Mouse (Mus musculus): ENCODE data around the gene Ptpn11.

Gene Ptpn11

GRCm38 (mm10) chr5:121184375-121184774, 6.8 kb downstream of the Ptpn11 start:
- DNase-seq (ENCODE audit: low spot score in 2 of 2), result no peak

- no peak for DNase-seq (ENCODE audit: low spot score in 2 of 2)
Measured at GRCm38 (mm10) chr5:121183269-121183668, 7.9 kb downstream of the Ptpn11 start.

- no peak for DNase-seq (ENCODE audit: low spot score in 2 of 2)
Measured at GRCm38 (mm10) chr5:121179077-121179857, 11.9 kb downstream of the Ptpn11 start.

GRCm38 (mm10) chr5:121172835-121173234, 18.4 kb downstream of the Ptpn11 start:
- DNase-seq (ENCODE audit: low spot score in 2 of 2), result no peak

- no peak for DNase-seq (ENCODE audit: low spot score in 2 of 2)
Measured at GRCm38 (mm10) chr5:121169588-121169987, 21.6 kb downstream of the Ptpn11 start.

GRCm38 (mm10) chr5:121166884-121167283, 24.3 kb downstream of the Ptpn11 start:
- DNase-seq (ENCODE audit: low spot score in 2 of 2), result no peak

GRCm38 (mm10) chr5:121162923-121163322, 28.3 kb downstream of the Ptpn11 start:
- no peak for DNase-seq (ENCODE audit: low spot score in 2 of 2)

- DNase-seq (ENCODE audit: low spot score in 2 of 2), result no peak
Measured at GRCm38 (mm10) chr5:121162285-121162684, 28.9 kb downstream of the Ptpn11 start.

- DNase-seq (ENCODE audit: low spot score in 2 of 2), result no peak
Measured at GRCm38 (mm10) chr5:121158966-121159365, 32.2 kb downstream of the Ptpn11 start.

- DNase-seq (ENCODE audit: low spot score in 2 of 2), result no peak
Measured at GRCm38 (mm10) chr5:121157489-121157888, 33.7 kb downstream of the Ptpn11 start.

GRCm38 (mm10) chr5:121157017-121157416, 34.2 kb downstream of the Ptpn11 start:
- no peak for DNase-seq (ENCODE audit: low spot score in 2 of 2)

- DNase-seq (ENCODE audit: low spot score in 2 of 2), result no peak
Measured at GRCm38 (mm10) chr5:121156121-121156520, 35.1 kb downstream of the Ptpn11 start.

GRCm38 (mm10) chr5:121150684-121151083, 40.5 kb downstream of the Ptpn11 start:
- DNase-seq (ENCODE audit: low spot score in 2 of 2), result no peak

GRCm38 (mm10) chr5:121149246-121149645, 42.0 kb downstream of the Ptpn11 start:
- DNase-seq (ENCODE audit: low spot score in 2 of 2), result no peak

GRCm38 (mm10) chr5:121146275-121146674, 44.9 kb downstream of the Ptpn11 start:
- no peak for DNase-seq (ENCODE audit: low spot score in 2 of 2)

GRCm38 (mm10) chr5:121145609-121146008, 45.6 kb downstream of the Ptpn11 start:
- DNase-seq (ENCODE audit: low spot score in 2 of 2), result no peak

- no peak for DNase-seq (ENCODE audit: low spot score in 2 of 2)
Measured at GRCm38 (mm10) chr5:121144441-121145238, 46.6 kb downstream of the Ptpn11 start.

GRCm38 (mm10) chr5:121142431-121143119, 48.6 kb downstream of the Ptpn11 start:
- DNase-seq (ENCODE audit: low spot score in 2 of 2), result no peak

- no peak for DNase-seq (ENCODE audit: low spot score in 2 of 2)
Measured at GRCm38 (mm10) chr5:121140276-121140675, 50.9 kb downstream of the Ptpn11 start.

GRCm38 (mm10) chr5:121137125-121137524, 54.1 kb downstream of the Ptpn11 start:
- DNase-seq (ENCODE audit: low spot score in 2 of 2), result no peak

- no peak for DNase-seq (ENCODE audit: low spot score in 2 of 2)
Measured at GRCm38 (mm10) chr5:121131801-121132200, 59.4 kb downstream of the Ptpn11 start.

GRCm38 (mm10) chr5:121129254-121129653, 61.9 kb downstream of the Ptpn11 start:
- no peak for DNase-seq (ENCODE audit: low spot score in 2 of 2)

All from spleen, postnatal 10 days (tissue).